In genomic region chr3:152668239-152668638, GRCm38 (mm10) we compare ENCODE assay signal across 9 mouse cellular contexts. TPM values are rescaled to one million over a fixed set of nuclear protein-coding genes. Genes with fewer than 3 reads are reported as not detected.
A peak's percentile ranks its signal among the peaks of the same experiment; 100 is the strongest.
DNase-seq lines count a peak whose midpoint lies in the region; ATAC-seq and TF ChIP-seq lines count a peak whose summit lies in the region.
"Had no signal": no experiment of that assay in that cellular context is flagged by ENCODE, and none has a peak within 500 bp of the region (broad histone marks: within the 10 kb centered on the region; RNA-seq: fewer than 3 reads in every experiment).

Gene Ak5, minus strand, starts transcription at chr3:152668360.

- WGBS in kidney, adult 2 months: 6% methylated on average over 5 of the region's 5 CpGs
- WGBS in hindbrain, postnatal 0 days: 6% methylated on average over 5 of the region's 5 CpGs
- 4% methylated on average over 5 of the region's 5 CpGs for WGBS in midbrain, embryonic 10.5 days

- no peaks in the 10 kb centered on the region for H3K9me3 ChIP-seq in hindbrain, postnatal 0 days (ENCODE audit: low read length)
- no peaks in the 10 kb centered on the region for H3K9me3 ChIP-seq in midbrain, embryonic 10.5 days (replicated peaks)

- no peak within 1 kb of the TSS for H3K27ac ChIP-seq in kidney, adult 2 months (ENCODE audit: insufficient read depth, low read depth, low read length)
- no peak within 1 kb of the TSS for H3K27ac ChIP-seq in hindbrain, postnatal 0 days
- H3K27ac ChIP-seq in midbrain, embryonic 10.5 days (replicated peaks): peak within 1 kb of the TSS; percentile 70; the same call in 1 of the 2 replicates

- no peak for TF ChIP-seq CTCF in kidney, adult 2 months (conservative IDR thresholded peaks at IDR 0.05; ENCODE audit: insufficient read depth, insufficient read length, low read depth, low read length)
- no peak for TF ChIP-seq CTCF in hindbrain, postnatal 0 days (IDR thresholded peaks at IDR 0.05; ENCODE audit: low read depth)

- no peaks in the 10 kb centered on the region for H3K36me3 ChIP-seq in kidney, adult 2 months (ENCODE audit: control insufficient read depth, insufficient read depth, low read length)
- H3K36me3 ChIP-seq in hindbrain, postnatal 0 days (ENCODE audit: insufficient read depth, low read length): no peaks in the 10 kb centered on the region
- H3K36me3 ChIP-seq in midbrain, embryonic 10.5 days: no peaks in the 10 kb centered on the region

- ATAC-seq in common myeloid progenitor, adult 5-6 weeks (replicated peaks; ENCODE audit: low read depth, poor library complexity, severe bottlenecking): peak; percentile 46; the same call in 1 of the 2 replicates
- peak; percentile 55 for ATAC-seq in hindbrain, postnatal 0 days

- peak within 1 kb of the TSS; percentile 39 for H3K4me3 ChIP-seq in kidney, adult 2 months (ENCODE audit: insufficient read depth, low read depth, low read length)
- H3K4me3 ChIP-seq in hindbrain, postnatal 0 days (ENCODE audit: low read length): peak within 1 kb of the TSS; percentile 60
- peak within 1 kb of the TSS; percentile 69 for H3K4me3 ChIP-seq in midbrain, embryonic 10.5 days

- no peak for TF ChIP-seq POLR2A in kidney, adult 2 months (IDR thresholded peaks at IDR 0.05; ENCODE audit: low read depth, low read length)

- H3K9ac ChIP-seq in hindbrain, postnatal 0 days (replicated peaks; ENCODE audit: low read length): peak within 1 kb of the TSS; percentile 47

- no peak for DNase-seq in kidney, adult 2 months
- no peak for DNase-seq in kidney, adult 11 months
- DNase-seq in hindbrain, postnatal 0 days (ENCODE audit: low spot score): no peak
- no peak for DNase-seq in midbrain, embryonic 10.5 days (ENCODE audit: low spot score)
- DNase-seq in thymus, postnatal 14 days: no peak
- DNase-seq in cerebellum, adult 9-11 months: no peak
- DNase-seq in right cerebral cortex, adult 2 months (ENCODE audit: low spot score in 2 of 2): no peak
- DNase-seq: kidney, adult 8-10 months had no signal

- H3K4me1 ChIP-seq in kidney, adult 2 months (ENCODE audit: control insufficient read depth, insufficient read depth, low read length): no peaks in the 10 kb centered on the region
- no peaks in the 10 kb centered on the region for H3K4me1 ChIP-seq in hindbrain, postnatal 0 days (ENCODE audit: insufficient read depth, low read length)
- peaks cover 16% of the 10 kb centered on the region for H3K4me1 ChIP-seq in midbrain, embryonic 10.5 days

- H3K27me3 ChIP-seq in kidney, adult 2 months (replicated peaks; ENCODE audit: control insufficient read depth, insufficient read depth, low read length): no peaks in the 10 kb centered on the region; the same call in 1 of the 2 replicates
- H3K27me3 ChIP-seq in hindbrain, postnatal 0 days (ENCODE audit: insufficient read depth, low read length): 0 out of 2 replicates have a peak, but pooled peaks cover 4% of the 10 kb centered on the region
- peaks cover 59% of the 10 kb centered on the region for H3K27me3 ChIP-seq in midbrain, embryonic 10.5 days (ENCODE audit: low read depth, poor library complexity, severe bottlenecking)

- H3K4me2 ChIP-seq in hindbrain, postnatal 0 days (ENCODE audit: low read depth, low read length): peak within 1 kb of the TSS; percentile 81

RNA-seq across cellular contexts. Expression of gene Ak5, which starts in this region (rescaled TPM):
- polyA plus RNA-seq in kidney, adult 2 months (2012; rRNA removed): 2.0 and 3.3 TPM in 2 replicates
- not detected in 2 replicates for total RNA-seq in common myeloid progenitor, adult 5-6 weeks (2017)
- 14.8 and 20.4 TPM in 2 replicates for total RNA-seq in hindbrain, postnatal 0 days (2014; rRNA removed)
- polyA plus RNA-seq in hindbrain, postnatal 0 days (2015; fragmentation: Nextera tagmentation; extraction: Ambion mirVana): 18.8 and 20.3 TPM in 2 replicates
- polyA plus RNA-seq in midbrain, embryonic 10.5 days (2016; fragmentation: Nextera tagmentation; extraction: Ambion mirVana): 0.79 and 0.86 TPM in 2 replicates

Comparison
In these comparisons a context has a peak if more than half of its experiments do, and no peak if none do; other contexts are left out.
1. RNA of gene Ak5 (total RNA-seq): 14.8 to 20.4 TPM in hindbrain, postnatal 0 days; not detected in common myeloid progenitor, adult 5-6 weeks; every median in the first group is over 10 times any median in the second.
2. Peak in ATAC-seq in common myeloid progenitor, adult 5-6 weeks; RNA of the gene not detected or under 1 TPM.
3. Peak in every context shown above with its lines, with median percentiles within 50 percentile points of each other: H3K4me3 ChIP-seq.